In genomic region chr7:64882243-64882642, GRCm38 (mm10) we compare ENCODE assay signal across 21 mouse cellular contexts.
"Had no signal": no experiment of that assay in that cellular context is flagged by ENCODE, and none has a peak within 500 bp of the region (broad histone marks: within the 10 kb centered on the region; RNA-seq: fewer than 3 reads in every experiment).

No protein-coding gene starts in this region.

- H3K4me3 ChIP-seq: lung, embryonic 15.5 days; megakaryocyte, embryonic 14.5 days; midbrain, embryonic 10.5 days; midbrain, embryonic 12.5 days; myocyte; neural tube, embryonic 13.5 days; neural tube, embryonic 15.5 days had no signal

- H3K9me3 ChIP-seq: lung, embryonic 15.5 days; midbrain, embryonic 10.5 days; midbrain, embryonic 12.5 days; neural tube, embryonic 13.5 days; neural tube, embryonic 15.5 days had no signal

- H3K4me1 ChIP-seq: lung, embryonic 15.5 days; megakaryocyte, embryonic 14.5 days; midbrain, embryonic 10.5 days; midbrain, embryonic 12.5 days had no signal

- H3K27me3 ChIP-seq: lung, embryonic 15.5 days; midbrain, embryonic 12.5 days; neural tube, embryonic 13.5 days; neural tube, embryonic 15.5 days had no signal

- H3K36me3 ChIP-seq: lung, embryonic 15.5 days; midbrain, embryonic 10.5 days; midbrain, embryonic 12.5 days; neural tube, embryonic 13.5 days; neural tube, embryonic 15.5 days had no signal

- H3K9ac ChIP-seq: liver, postnatal 0 days; lung, embryonic 15.5 days; midbrain, embryonic 12.5 days; neural tube, embryonic 13.5 days; neural tube, embryonic 15.5 days had no signal

- H3K4me2 ChIP-seq: lung, embryonic 15.5 days; midbrain, embryonic 12.5 days; neural tube, embryonic 13.5 days; neural tube, embryonic 15.5 days had no signal

- DNase-seq: liver, postnatal 0 days; lung, adult 2 months; lung, postnatal 10 days; midbrain, embryonic 14.5 days; retina, postnatal 1 day; right cerebral cortex, adult 18-20 months; right cerebral cortex, postnatal 25 days; right cerebral cortex, postnatal 4 days; spleen, adult 18-20 months; thymus, adult 18-20 months; thymus, postnatal 14 days; thymus, postnatal 36 days had no signal

- ATAC-seq: liver, postnatal 0 days; midbrain, embryonic 16.5 days had no signal

- H3K27ac ChIP-seq: lung, embryonic 15.5 days; macrophage; midbrain, embryonic 10.5 days; midbrain, embryonic 12.5 days; neural tube, embryonic 13.5 days; neural tube, embryonic 15.5 days had no signal
